Mouse (Mus musculus): ENCODE data around the gene Col4a3. TPM values are rescaled to one million over a fixed set of nuclear protein-coding genes. Genes with fewer than 3 reads are reported as not detected.
A peak's percentile ranks its signal among the peaks of the same experiment; 100 is the strongest.

The Col4a3 gene
- total and polyA plus RNA-seq, 2 experiments from 2014 or later: 0.27 to 0.35 TPM

DNA sequence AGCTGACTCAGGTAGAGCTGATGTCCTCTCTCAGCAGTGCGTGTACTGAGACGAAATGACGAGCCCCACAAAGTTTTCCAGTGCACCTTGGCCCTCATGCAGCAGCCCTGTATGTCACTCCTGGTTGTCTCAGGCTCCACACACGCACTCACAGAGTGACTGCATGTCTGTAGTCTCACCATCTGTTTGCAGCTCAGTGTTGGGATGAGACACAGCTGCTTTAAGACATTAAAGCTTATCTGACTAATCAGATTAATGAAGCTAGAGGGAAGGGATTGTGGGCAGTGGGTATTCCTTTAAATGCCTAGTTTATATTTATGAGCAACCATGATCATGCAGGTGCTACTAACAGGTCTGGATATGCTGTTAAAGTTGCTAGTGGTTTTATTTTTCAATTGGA, 159.7 kb downstream of the Col4a3 start:
- Histone ChIP-seq H3K36me3 (ENCODE audit: insufficient read depth, low read length) (peaks cover 15% of the 10 kb centered on the region), H3K9me3 (ENCODE audit: low read length) (no peaks in the 10 kb centered on the region), H3K27me3 (ENCODE audit: insufficient read depth, low read length) (no peaks in the 10 kb centered on the region), H3K4me1 (ENCODE audit: insufficient read depth, low read length) (no peaks in the 10 kb centered on the region), H3K4me2 (ENCODE audit: low read depth, low read length, poor library complexity, severe bottlenecking) (no peak overlapping the region), H3K27ac (ENCODE audit: low read depth, low read length) (no peak overlapping the region), H3K4me3 (ENCODE audit: low read depth, low read length) (no peak overlapping the region), H3K9ac (replicated peaks; ENCODE audit: low read length, poor library complexity, severe bottlenecking) (no peak overlapping the region)
- TF ChIP-seq CTCF (IDR thresholded peaks at IDR 0.05): no peak
- DNase-seq (ENCODE audit: low spot score) (peak; percentile 3), ATAC-seq (ENCODE audit: low FRiP score) (no peak)
- 86% methylated on average over 4 of the region's 4 CpGs for WGBS

DNA sequence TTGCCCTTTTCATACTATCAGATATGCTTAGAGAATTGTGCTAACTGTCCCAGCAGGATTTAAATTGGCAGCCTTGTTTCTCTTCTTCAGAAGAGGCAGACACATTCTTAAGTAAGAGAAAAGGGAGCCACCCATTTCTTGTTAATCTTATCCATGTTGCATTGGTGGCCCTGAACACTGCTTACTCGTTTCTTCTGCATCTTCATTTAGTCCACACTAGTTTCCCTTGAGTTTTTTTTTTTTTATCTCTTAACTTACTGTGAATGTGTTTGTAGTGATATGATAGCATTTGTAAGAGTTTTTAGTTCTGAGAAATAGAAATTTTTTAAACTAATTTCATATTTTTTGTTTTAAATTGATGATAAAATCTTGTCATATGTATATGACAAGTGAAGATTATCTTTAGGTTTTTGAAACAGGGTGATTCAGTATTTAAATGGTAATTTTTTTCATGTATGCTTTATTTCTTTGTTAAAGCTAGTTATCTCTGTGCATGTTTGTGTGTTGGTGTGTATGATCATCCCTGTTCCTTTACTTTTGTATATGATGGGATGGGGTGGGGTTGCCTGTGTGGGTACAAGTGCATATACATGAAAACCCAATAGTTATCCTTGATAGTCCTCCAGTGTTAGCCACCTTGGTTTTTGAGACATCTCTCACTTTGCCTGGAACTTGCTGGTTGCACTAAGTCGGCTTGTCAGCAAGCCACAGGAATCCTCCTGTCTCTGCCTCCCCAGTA, 161.2 kb downstream of the Col4a3 start:
- no peak for ATAC-seq (ENCODE audit: low FRiP score)
- no peaks in the 10 kb centered on the region for H3K9me3 ChIP-seq (ENCODE audit: low read length)
- TF ChIP-seq CTCF (IDR thresholded peaks at IDR 0.05): no peak
- H3K4me1 ChIP-seq (ENCODE audit: insufficient read depth, low read length): no peaks in the 10 kb centered on the region
- DNase-seq (ENCODE audit: low spot score): no peak
- no peak overlapping the region for H3K4me2 ChIP-seq (ENCODE audit: low read depth, low read length, poor library complexity, severe bottlenecking)
- no peak overlapping the region for H3K27ac ChIP-seq (ENCODE audit: low read depth, low read length)
- peaks cover 18% of the 10 kb centered on the region for H3K36me3 ChIP-seq (ENCODE audit: insufficient read depth, low read length)
- no peak overlapping the region for H3K4me3 ChIP-seq (ENCODE audit: low read depth, low read length)
- WGBS: 94% methylated on average over 2 of the region's 2 CpGs
- H3K9ac ChIP-seq (replicated peaks; ENCODE audit: low read length, poor library complexity, severe bottlenecking): no peak overlapping the region
- no peaks in the 10 kb centered on the region for H3K27me3 ChIP-seq (ENCODE audit: insufficient read depth, low read length)

DNA sequence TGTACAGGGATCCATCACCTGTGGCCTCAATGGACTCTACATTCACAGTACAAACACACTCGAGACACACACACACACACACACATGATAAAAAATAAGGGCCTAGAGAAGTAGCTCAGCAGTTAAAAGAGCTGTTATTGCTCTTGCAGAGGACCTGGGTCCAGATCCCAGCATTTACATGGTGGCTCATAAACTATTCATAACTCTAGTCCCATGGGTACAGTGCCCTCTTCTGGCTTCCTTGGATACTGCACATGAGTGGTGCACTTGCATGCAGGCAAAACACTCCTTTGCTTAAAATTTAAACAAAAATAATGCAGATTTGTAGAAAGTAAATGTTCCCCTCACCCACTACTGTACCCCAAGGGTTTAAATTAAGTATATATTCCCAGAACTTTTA, 172.8 kb downstream of the Col4a3 start:
- peak; percentile 45 for TF ChIP-seq CTCF (IDR thresholded peaks at IDR 0.05)
- WGBS: 97% methylated on average over 1 of the region's 1 CpGs
- Histone ChIP-seq H3K4me2 (ENCODE audit: low read depth, low read length, poor library complexity, severe bottlenecking) (no peak overlapping the region), H3K9me3 (ENCODE audit: low read length) (no peaks in the 10 kb centered on the region), H3K4me1 (ENCODE audit: insufficient read depth, low read length) (no peaks in the 10 kb centered on the region), H3K9ac (replicated peaks; ENCODE audit: low read length, poor library complexity, severe bottlenecking) (no peak overlapping the region), H3K36me3 (ENCODE audit: insufficient read depth, low read length) (peaks cover 7% of the 10 kb centered on the region), H3K4me3 (ENCODE audit: low read depth, low read length) (no peak overlapping the region), H3K27me3 (ENCODE audit: insufficient read depth, low read length) (no peaks in the 10 kb centered on the region), H3K27ac (ENCODE audit: low read depth, low read length) (no peak overlapping the region)
- no peak for DNase-seq (ENCODE audit: low spot score)
- no peak for ATAC-seq (ENCODE audit: low FRiP score)

DNA sequence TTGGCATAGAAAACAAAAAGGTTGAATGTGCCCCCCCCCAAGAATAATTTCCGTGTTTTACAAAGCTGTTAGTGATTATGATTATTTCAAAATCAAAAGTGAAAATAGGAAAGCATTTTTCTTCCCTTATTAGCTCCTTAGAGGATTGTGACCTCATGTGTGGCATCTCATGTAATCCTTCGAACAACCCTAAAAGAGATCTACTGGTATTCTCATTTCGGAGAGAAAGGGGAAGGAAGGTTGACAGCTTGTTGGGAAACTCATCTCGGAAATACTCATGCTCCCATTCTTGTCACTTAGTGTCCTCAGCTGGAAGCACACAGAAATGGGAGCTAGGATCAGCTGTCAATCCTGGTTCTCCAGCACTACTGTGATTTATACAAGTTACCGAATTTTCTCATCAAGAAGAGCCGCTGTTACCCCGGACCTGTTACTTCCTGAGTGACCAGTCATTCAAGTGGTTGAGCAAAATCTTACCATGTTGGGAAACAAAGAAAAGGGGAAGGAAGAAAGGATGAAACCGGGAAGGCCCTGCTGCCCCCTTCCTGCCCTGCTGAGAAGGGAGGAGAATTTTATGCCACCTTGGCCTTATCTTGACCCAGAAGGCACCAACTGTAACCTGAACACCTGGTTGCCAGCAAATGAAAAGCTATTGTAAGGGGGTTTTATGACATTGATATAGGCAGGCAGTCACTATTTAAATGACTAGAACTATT, 174.9 kb downstream of the Col4a3 start:
- no peaks in the 10 kb centered on the region for H3K4me1 ChIP-seq (ENCODE audit: insufficient read depth, low read length)
- H3K4me3 ChIP-seq (ENCODE audit: low read depth, low read length): no peak overlapping the region
- no peak overlapping the region for H3K27ac ChIP-seq (ENCODE audit: low read depth, low read length)
- H3K9me3 ChIP-seq (ENCODE audit: low read length): no peaks in the 10 kb centered on the region
- no peaks in the 10 kb centered on the region for H3K27me3 ChIP-seq (ENCODE audit: insufficient read depth, low read length)
- no peak for TF ChIP-seq CTCF (IDR thresholded peaks at IDR 0.05)
- no peak for ATAC-seq (ENCODE audit: low FRiP score)
- no peak for DNase-seq (ENCODE audit: low spot score)
- no peak overlapping the region for H3K4me2 ChIP-seq (ENCODE audit: low read depth, low read length, poor library complexity, severe bottlenecking)
- no peaks in the 10 kb centered on the region; the same call in 1 of the 2 replicates for H3K36me3 ChIP-seq (ENCODE audit: insufficient read depth, low read length)
- WGBS: 93% methylated on average over 8 of the region's 8 CpGs
- H3K9ac ChIP-seq (replicated peaks; ENCODE audit: low read length, poor library complexity, severe bottlenecking): no peak overlapping the region

DNA sequence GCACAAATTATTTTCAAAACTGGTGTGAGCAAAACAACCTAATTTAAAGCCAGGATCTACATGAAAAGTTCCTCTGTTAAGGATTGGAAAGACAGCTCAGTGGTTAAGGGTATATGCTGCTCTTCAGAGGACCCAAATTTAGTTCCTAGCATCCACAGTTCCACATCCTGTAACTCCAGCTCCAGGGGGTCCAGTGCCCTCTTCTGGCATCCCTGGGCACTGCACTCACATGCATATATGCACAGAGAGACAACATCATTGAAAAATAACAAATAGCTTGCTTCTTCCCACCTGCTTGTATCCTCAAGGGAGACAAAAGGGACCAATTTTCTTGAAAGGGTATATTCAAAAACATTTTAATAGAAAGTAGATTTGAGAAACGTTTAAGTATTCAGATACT, 175.6 kb downstream of the Col4a3 start:
- Histone ChIP-seq H3K4me3 (ENCODE audit: low read depth, low read length) (no peak overlapping the region), H3K9me3 (ENCODE audit: low read length) (no peaks in the 10 kb centered on the region), H3K27ac (ENCODE audit: low read depth, low read length) (no peak overlapping the region), H3K4me2 (ENCODE audit: low read depth, low read length, poor library complexity, severe bottlenecking) (no peak overlapping the region), H3K27me3 (ENCODE audit: insufficient read depth, low read length) (no peaks in the 10 kb centered on the region), H3K9ac (replicated peaks; ENCODE audit: low read length, poor library complexity, severe bottlenecking) (no peak overlapping the region), H3K4me1 (ENCODE audit: insufficient read depth, low read length) (no peaks in the 10 kb centered on the region), H3K36me3 (ENCODE audit: insufficient read depth, low read length) (no peaks in the 10 kb centered on the region; the same call in 1 of the 2 replicates)
- TF ChIP-seq CTCF (IDR thresholded peaks at IDR 0.05): no peak
- DNase-seq (ENCODE audit: low spot score) (no peak), ATAC-seq (ENCODE audit: low FRiP score) (no peak)
- WGBS: 86% methylated on average over 1 of the region's 1 CpGs

DNA sequence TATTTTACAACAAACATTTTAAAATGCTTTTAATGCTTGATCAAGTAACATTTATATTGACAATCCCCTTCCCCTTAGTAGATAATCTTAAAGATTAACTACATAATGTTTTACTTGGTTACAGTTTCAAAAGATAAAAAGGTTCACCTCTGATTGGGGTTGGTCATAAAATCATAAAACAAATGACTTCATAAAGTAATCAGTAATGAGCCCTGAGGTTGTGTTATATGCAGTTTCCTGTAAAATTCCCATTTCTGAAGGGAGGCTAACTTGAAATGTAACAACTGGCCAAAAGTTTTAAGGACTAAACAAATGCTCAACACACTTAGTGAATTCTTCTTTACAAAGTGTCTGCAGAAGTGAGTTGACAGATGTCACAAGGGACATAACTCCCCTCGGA, 179.5 kb downstream of the Col4a3 start:
- no peaks in the 10 kb centered on the region for H3K9me3 ChIP-seq (ENCODE audit: low read length)
- no peaks in the 10 kb centered on the region for H3K4me1 ChIP-seq (ENCODE audit: insufficient read depth, low read length)
- H3K36me3 ChIP-seq (ENCODE audit: insufficient read depth, low read length): no peaks in the 10 kb centered on the region
- no peak for ATAC-seq (ENCODE audit: low FRiP score)
- H3K27ac ChIP-seq (ENCODE audit: low read depth, low read length): no peak overlapping the region
- no peak overlapping the region for H3K4me3 ChIP-seq (ENCODE audit: low read depth, low read length)
- H3K4me2 ChIP-seq (ENCODE audit: low read depth, low read length, poor library complexity, severe bottlenecking): no peak overlapping the region
- no peaks in the 10 kb centered on the region for H3K27me3 ChIP-seq (ENCODE audit: insufficient read depth, low read length)
- 63% methylated on average over 1 of the region's 1 CpGs for WGBS
- DNase-seq (ENCODE audit: low spot score): no peak
- no peak for TF ChIP-seq CTCF (IDR thresholded peaks at IDR 0.05)
- H3K9ac ChIP-seq (replicated peaks; ENCODE audit: low read length, poor library complexity, severe bottlenecking): no peak overlapping the region

Measured in midbrain, postnatal 0 days (tissue).